Mouse (Mus musculus) CD8-positive naive resting alpha-beta T cell, adult 2 months (primary cell): ENCODE measurements around the gene Olfr1217.
"Not testable (repeated sequence)": the region's sequence is repeated elsewhere in the genome, so short reads cannot be mapped to it uniquely, and the experiment has no call there.

Source experiments
- DNase-seq, 2 experiments: peaks; one replicate each; pipeline ENCODE4 v3.0.0; 2022; ENCODE audit warnings: low read depth in 2 of 2, low spot score in 2 of 2

Gene Olfr1217

GRCm38 (mm10) chr2:89031965-89032364 lies at the start of gene Olfr1217:
Olfr1217 (minus strand) TSS chr2:89032065.
- no peak for DNase-seq

GRCm38 (mm10) chr2:89081487-89081886 lies 49.6 kb upstream of the Olfr1217 start:
- DNase-seq: no peak

DNA sequence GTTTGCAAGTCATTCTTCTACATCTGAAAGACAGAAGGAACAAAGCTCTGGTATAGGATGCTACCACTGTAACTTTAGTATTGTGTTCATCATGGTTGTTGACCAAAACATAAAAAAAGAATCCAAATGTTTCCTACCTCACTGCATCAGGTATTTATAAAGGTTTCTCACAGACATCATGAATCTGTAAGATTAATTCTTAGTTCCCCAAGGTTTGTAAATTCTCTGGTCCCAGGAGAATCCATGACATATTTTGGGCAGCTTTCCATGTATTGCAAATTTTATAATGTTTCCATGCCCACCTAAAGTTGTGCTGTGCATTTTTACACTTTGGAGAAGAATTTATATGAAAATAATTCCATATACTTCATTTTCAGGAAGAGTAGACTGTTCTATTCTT lies 29.2 kb upstream of the Olfr1217 start, which contains the start of gene Olfr1218:
TSS of gene Olfr1218 (minus strand) at position 101 of the 400 bp plus-strand sequence.
- DNase-seq: no peak

DNA sequence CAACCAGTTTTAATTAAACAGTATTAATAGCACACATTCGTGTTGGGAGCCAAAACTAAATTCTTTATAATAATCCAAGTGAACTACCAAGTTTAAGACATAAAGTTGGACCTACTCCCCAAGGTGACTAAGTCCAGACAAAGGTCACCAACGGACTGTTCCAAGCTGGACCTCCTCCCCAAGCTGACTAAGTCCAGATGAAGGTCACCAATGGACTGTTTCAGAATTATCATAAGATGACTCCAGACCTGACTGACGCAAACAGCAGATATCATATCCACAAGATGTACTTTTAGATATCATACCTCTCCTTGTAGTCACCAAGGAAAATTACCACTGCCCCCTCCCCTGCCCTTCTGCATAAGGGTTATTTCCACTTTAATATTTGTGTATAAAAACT lies 10.4 kb downstream of the Olfr1217 start:
- DNase-seq: not testable (repeated sequence)

GRCm38 (mm10) chr2:89018240-89018639 lies 13.6 kb downstream of the Olfr1217 start, which contains the start of gene Olfr1216:
Olfr1216 (minus strand) TSS chr2:89018340.
- no peak for DNase-seq

DNA sequence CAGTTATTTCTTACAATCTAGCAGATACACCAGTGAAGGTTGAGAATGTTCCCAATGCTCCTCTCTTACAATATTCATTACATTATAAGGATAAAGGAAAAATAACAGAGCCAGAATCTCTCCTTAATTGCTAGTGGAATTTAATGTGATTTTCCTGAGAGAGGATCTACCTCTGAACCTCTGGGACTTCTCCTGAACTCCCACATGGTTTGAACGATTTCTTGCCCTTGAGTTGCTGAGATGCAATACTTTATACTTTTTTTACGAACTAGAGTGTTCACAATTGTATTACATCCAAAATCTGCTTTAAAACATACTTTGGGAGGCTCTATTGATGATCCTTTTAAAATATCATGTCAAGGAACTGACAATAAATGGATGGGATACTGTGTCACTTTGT lies 25.0 kb downstream of the Olfr1217 start, which contains the start of gene Olfr1215:
TSS of gene Olfr1215 (minus strand) at position 101 of the 400 bp plus-strand sequence.
- no peak for DNase-seq

GRCm38 (mm10) chr2:88992553-88992952 lies 39.3 kb downstream of the Olfr1217 start, which contains the start of gene Olfr1214:
Olfr1214 (minus strand) TSS chr2:88992653.
- no peak for DNase-seq

DNA sequence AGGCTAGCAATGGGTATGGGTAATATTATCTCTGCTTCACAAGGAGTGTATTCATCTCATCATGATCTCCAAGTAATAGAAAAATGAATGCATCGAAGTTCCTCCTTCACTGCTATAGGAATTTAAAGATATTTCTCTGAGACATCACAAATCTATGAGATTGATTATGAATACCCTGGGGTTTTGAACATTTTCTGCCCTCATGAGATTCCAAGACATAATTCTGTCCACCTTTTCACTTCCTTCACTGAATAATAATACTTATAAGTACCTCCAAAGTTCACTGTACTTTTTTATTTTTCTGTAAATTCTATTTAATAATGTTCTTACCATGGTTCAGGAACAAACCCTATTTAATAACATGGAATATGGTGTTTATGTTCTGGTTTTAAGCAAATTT lies 51.7 kb downstream of the Olfr1217 start, which contains the start of gene Gm13762:
TSS of gene Gm13762 (minus strand) at position 101 of the 400 bp plus-strand sequence.
- no peak for DNase-seq
